8 mouse cellular contexts compared by ENCODE assay signal in the genomic region with DNA sequence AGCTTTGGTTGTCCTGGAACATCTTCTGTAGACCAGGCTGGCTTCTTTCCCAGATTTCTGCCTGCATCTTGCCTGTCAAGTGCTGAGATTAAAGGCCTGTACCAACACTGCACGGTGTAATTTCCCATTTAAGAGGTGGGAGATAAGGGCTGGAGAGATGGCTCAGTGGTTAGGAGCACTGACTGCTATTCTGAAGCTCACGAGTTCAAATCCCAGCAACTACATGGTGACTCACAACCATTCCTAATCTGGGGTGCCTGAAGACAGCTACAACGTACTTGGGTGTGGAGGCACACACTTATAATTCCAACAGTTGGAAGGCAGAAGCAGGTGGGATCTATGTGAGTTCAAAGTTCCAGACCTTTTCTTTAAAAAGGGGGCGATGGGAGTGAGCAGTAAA. TPM values are rescaled to one million over a fixed set of nuclear protein-coding genes. Genes with fewer than 3 reads are reported as not detected.
A peak's percentile ranks its signal among the peaks of the same experiment; 100 is the strongest.
DNase-seq lines count a peak whose midpoint lies in the region; ATAC-seq and TF ChIP-seq lines count a peak whose summit lies in the region.

No protein-coding gene starts in this region.

- H3K9me3 ChIP-seq in forebrain, embryonic 13.5 days (replicated peaks) = no peaks in the 10 kb centered on the region
- H3K9me3 ChIP-seq in limb, embryonic 15.5 days = no peaks in the 10 kb centered on the region

- WGBS in kidney, adult 2 months = 38% methylated on average over 4 of the region's 4 CpGs
- 46% methylated on average over 4 of the region's 4 CpGs for WGBS in forebrain, embryonic 13.5 days
- 41% methylated on average over 4 of the region's 4 CpGs for WGBS in limb, embryonic 15.5 days

- no peaks in the 10 kb centered on the region for H3K27me3 ChIP-seq in kidney, adult 2 months (replicated peaks; ENCODE audit: control insufficient read depth, insufficient read depth, low read length)
- H3K27me3 ChIP-seq in forebrain, embryonic 13.5 days = no peaks in the 10 kb centered on the region
- 0 out of 2 replicates have a peak, but pooled peaks cover 3% of the 10 kb centered on the region for H3K27me3 ChIP-seq in limb, embryonic 15.5 days

- no peak overlapping the region for H3K4me3 ChIP-seq in kidney, adult 2 months (ENCODE audit: insufficient read depth, low read depth, low read length)
- H3K4me3 ChIP-seq in forebrain, embryonic 13.5 days = peak overlapping the region; percentile 98
- H3K4me3 ChIP-seq in limb, embryonic 15.5 days = peak overlapping the region; percentile 97

- DNase-seq in kidney, adult 2 months = peak; percentile 4
- no peak for DNase-seq in kidney, adult 9 months
- DNase-seq in MN1 (ENCODE audit: low spot score) = peak; percentile 30
- DNase-seq in urinary bladder, postnatal 14 days (ENCODE audit: low spot score) = no peak
- no peak for DNase-seq in urinary bladder, postnatal 10 days (ENCODE audit: low spot score)
- no peak for DNase-seq in right cerebral cortex, adult 18-20 months

- H3K4me1 ChIP-seq in kidney, adult 2 months (ENCODE audit: control insufficient read depth, insufficient read depth, low read length) = no peaks in the 10 kb centered on the region
- no peaks in the 10 kb centered on the region for H3K4me1 ChIP-seq in forebrain, embryonic 13.5 days
- H3K4me1 ChIP-seq in limb, embryonic 15.5 days = no peaks in the 10 kb centered on the region

- H3K9ac ChIP-seq in forebrain, embryonic 13.5 days = no peak overlapping the region
- H3K9ac ChIP-seq in limb, embryonic 15.5 days = no peak overlapping the region

- H3K27ac ChIP-seq in kidney, adult 2 months (ENCODE audit: insufficient read depth, low read depth, low read length) = no peak overlapping the region
- H3K27ac ChIP-seq in forebrain, embryonic 13.5 days = no peak overlapping the region
- H3K27ac ChIP-seq in limb, embryonic 15.5 days = no peak overlapping the region

- no peak for TF ChIP-seq POLR2A in kidney, adult 2 months (IDR thresholded peaks at IDR 0.05; ENCODE audit: low read depth, low read length)

- no peak for TF ChIP-seq CTCF in kidney, adult 2 months (conservative IDR thresholded peaks at IDR 0.05; ENCODE audit: insufficient read depth, insufficient read length, low read depth, low read length)

- peak; percentile 46; the same call in 1 of the 2 replicates for ATAC-seq in forebrain, embryonic 13.5 days
- ATAC-seq in limb, embryonic 15.5 days (ENCODE audit: insufficient number of reproducible peaks, low FRiP score, low TSS enrichment, low read depth) = no peak

- H3K36me3 ChIP-seq in kidney, adult 2 months (ENCODE audit: control insufficient read depth, insufficient read depth, low read length) = no peaks in the 10 kb centered on the region
- no peaks in the 10 kb centered on the region for H3K36me3 ChIP-seq in forebrain, embryonic 13.5 days (ENCODE audit: poor library complexity, severe bottlenecking)
- no peaks in the 10 kb centered on the region for H3K36me3 ChIP-seq in limb, embryonic 15.5 days

- peak overlapping the region; percentile 30 for H3K4me2 ChIP-seq in forebrain, embryonic 13.5 days
- 0 out of 2 replicates have a peak overlapping the region, but pooled peaks have one; percentile 15 for H3K4me2 ChIP-seq in limb, embryonic 15.5 days

RNA-seq across cellular contexts. Expression of gene Zfp638, which starts 46.8 kb away (rescaled TPM):
- 6.2 and 7.4 TPM in 2 replicates for polyA plus RNA-seq in kidney, adult 2 months (2012; rRNA removed)
- polyA plus RNA-seq in forebrain, embryonic 13.5 days (2015; fragmentation: Nextera tagmentation; extraction: Ambion mirVana) = 93.6 and 95.6 TPM in 2 replicates
- 46.7 and 59.3 TPM in 2 replicates for polyA plus RNA-seq in limb, embryonic 15.5 days (2015; fragmentation: Nextera tagmentation; extraction: Ambion mirVana)

Comparison
In these comparisons a context has a peak if more than half of its experiments do, and no peak if none do; other contexts are left out.
1. DNase-seq: peak in kidney, adult 2 months (single experiment) and MN1 (single experiment); none in kidney, adult 9 months (single experiment), urinary bladder, postnatal 14 days (single experiment), urinary bladder, postnatal 10 days (single experiment) and right cerebral cortex, adult 18-20 months (single experiment).